Mouse (Mus musculus) ES-E14 (cell line): ENCODE measurements at regions not wholly inside any gene's neighbourhood (a gene's known extent, or its start where the extent isn't known, plus 50 kb on each side); places are given as distances from the start of the nearest gene placed in this dataset.

Experiments
- DNase-seq: peaks from one replicate; pipeline ENCODE4 v3.0.0-alpha.2; 2013; ENCODE audit warnings: low read depth, low spot score
- H3K27ac ChIP-seq: 2 replicates; pipeline ENCODE4 v1.5.1; 2012; ENCODE audit warnings: low read depth, mild to moderate bottlenecking, low read length, moderate library complexity, mixed read lengths; ENCODE audit not compliant: poor library complexity, insufficient read depth, severe bottlenecking
- H3K36me3 ChIP-seq: 2 replicates; pipeline ENCODE4 v1.6.1; 2012; ENCODE audit warnings: mild to moderate bottlenecking, low read length, moderate library complexity, mixed read lengths; ENCODE audit not compliant: control insufficient read depth, poor library complexity, insufficient read depth, severe bottlenecking
- H3K4me1 ChIP-seq, 2 experiments: fragments of 150-350 bp in 1 of 2; sonication (generic) in 1 of 2; 2 replicates each; pipeline ENCODE4 v1.6.1; 2012; ENCODE audit warnings: low read length in 2 of 2, mild to moderate bottlenecking in 1 of 2, mixed read lengths in 1 of 2; ENCODE audit not compliant: control insufficient read depth in 2 of 2, insufficient read depth in 2 of 2, poor library complexity in 1 of 2
- H3K4me3 ChIP-seq, 2 experiments: fragments of 150-350 bp in 1 of 2; sonication (generic) in 1 of 2; 2 replicates each; pipeline ENCODE4 v1.5.1; 2012; ENCODE audit warnings: low read length in 2 of 2, low read depth in 1 of 2, mild to moderate bottlenecking in 1 of 2, mixed read lengths in 1 of 2; ENCODE audit not compliant: insufficient read depth in 1 of 2, poor library complexity in 1 of 2, severe bottlenecking in 1 of 2
- H3K9ac ChIP-seq: 2 replicates; pipeline ENCODE4 v1.6.1; 2012; ENCODE audit warnings: low read depth, mild to moderate bottlenecking, low read length, mixed read lengths; ENCODE audit not compliant: poor library complexity, insufficient read depth, severe bottlenecking
- H3K9me3 ChIP-seq: fragments of 150-350 bp; sonication (generic); 2 replicates; pipeline ENCODE4 v1.6.1; 2012; ENCODE audit warnings: low read depth, mild to moderate bottlenecking, low read length; ENCODE audit not compliant: control insufficient read depth, insufficient read depth
- CHD2 ChIP-seq: IDR thresholded peaks from 2 replicates; pipeline ENCODE4 v1.6.1; 2014; ENCODE audit warnings: mild to moderate bottlenecking, low read depth, low read length, inconsistent platforms
- HCFC1 ChIP-seq: IDR thresholded peaks from 2 replicates; pipeline ENCODE4 v1.6.1; 2012; ENCODE audit warnings: low read length, inconsistent platforms, borderline replicate concordance; ENCODE audit not compliant: insufficient read depth
- MAFK ChIP-seq: IDR thresholded peaks from 2 replicates; pipeline ENCODE4 v1.6.1; 2014; ENCODE audit warnings: mild to moderate bottlenecking, low read depth, low read length, inconsistent platforms; ENCODE audit not compliant: insufficient read depth
- ZC3H11A ChIP-seq: IDR thresholded peaks from 2 replicates; pipeline ENCODE4 v1.6.1; 2012; ENCODE audit warnings: low read depth, mild to moderate bottlenecking, inconsistent platforms, low read length, borderline replicate concordance
- ZNF384 ChIP-seq: IDR thresholded peaks from 2 replicates; pipeline ENCODE4 v1.6.1; 2012; ENCODE audit warnings: low read depth, low read length, inconsistent platforms
- in situ Hi-C, 2 experiments: fragments of 600-800 bp; cut with MboI; formaldehyde crosslinking; loops; one replicate each; pipeline ENCODE4 v1.15.1; 2025; ENCODE audit warnings: low sequenced_read_pairs in 2 of 2, inconsistent platforms in 1 of 2; ENCODE audit not compliant: unreplicated experiment in 2 of 2

DNA sequence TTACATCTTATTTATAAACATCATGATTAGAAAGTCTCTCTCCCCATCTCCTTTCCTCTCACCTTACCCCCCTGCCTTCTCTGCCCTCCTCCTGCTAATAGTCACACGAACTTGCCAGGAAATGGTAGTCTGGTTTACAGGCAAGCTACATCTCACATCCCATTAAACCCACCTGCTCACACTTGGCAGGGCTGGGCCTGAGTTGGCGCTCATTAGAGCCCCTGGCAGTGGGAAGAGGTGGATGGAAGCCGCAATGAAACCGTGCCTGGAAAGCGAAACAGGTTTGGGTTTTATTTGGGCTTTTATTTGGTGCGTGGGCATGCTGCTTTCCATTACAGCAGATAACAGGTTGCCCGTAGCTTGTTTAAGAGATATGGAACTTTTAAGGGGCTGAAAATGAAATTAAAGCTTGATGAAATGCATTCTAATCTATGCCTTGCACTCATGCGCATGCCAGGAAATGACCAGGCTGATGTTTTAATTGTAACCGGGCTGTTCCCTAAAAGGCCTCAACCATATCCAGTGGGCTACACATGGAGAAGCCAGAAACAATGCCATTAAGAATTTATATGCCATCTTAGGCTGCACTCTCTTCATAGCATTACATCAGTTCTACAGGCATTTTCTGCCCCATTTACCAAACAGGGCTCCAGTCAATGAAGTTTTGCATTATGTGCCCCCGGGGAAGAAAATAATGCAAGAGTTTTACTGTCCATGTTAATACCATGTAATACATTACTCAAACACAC, 725.0 kb downstream of the Mecom start:
- Histone ChIP-seq H3K4me1 (no peaks in the 10 kb centered on the region), H3K36me3 (no peaks in the 10 kb centered on the region), H3K9me3 (no peaks in the 10 kb centered on the region), H3K27ac (no peak overlapping the region), H3K4me3 (no peak overlapping the region), H3K9ac (no peak overlapping the region)
- TF ChIP-seq ZC3H11A, result no peak
- no peak for TF ChIP-seq CHD2
- TF ChIP-seq HCFC1, result no peak
- TF ChIP-seq ZNF384, result no peak
- TF ChIP-seq MAFK, result no peak
- DNase-seq, result no peak
- in situ Hi-C loops, result no loop called here

DNA sequence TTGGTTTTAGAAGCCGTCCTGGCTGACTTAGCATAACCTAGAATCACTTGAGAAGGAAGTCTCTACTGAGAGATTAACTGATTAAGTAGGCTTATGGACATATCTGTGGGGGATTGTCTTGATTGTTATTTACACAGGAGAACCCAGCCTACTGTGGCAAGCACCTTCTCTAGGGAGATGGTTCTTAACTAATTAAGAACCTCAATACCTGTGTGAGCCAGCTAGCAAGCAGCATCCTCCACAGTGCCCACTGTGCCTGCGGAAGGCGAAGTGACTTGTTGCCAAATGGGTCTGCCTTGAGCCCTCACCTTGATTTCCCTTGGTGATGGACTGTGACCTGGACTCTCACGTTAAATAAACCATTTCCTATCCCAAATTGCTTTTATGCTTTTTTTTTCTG, 730.8 kb downstream of the Mecom start:
- Histone ChIP-seq H3K9me3 (no peaks in the 10 kb centered on the region), H3K9ac (no peak overlapping the region), H3K27ac (no peak overlapping the region), H3K36me3 (no peaks in the 10 kb centered on the region), H3K4me1 (no peaks in the 10 kb centered on the region), H3K4me3 (no peak overlapping the region)
- in situ Hi-C loops, result no loop called here
- no peak for DNase-seq
- TF ChIP-seq MAFK (no peak), ZC3H11A (no peak), ZNF384 (no peak), CHD2 (no peak), HCFC1 (no peak)

DNA sequence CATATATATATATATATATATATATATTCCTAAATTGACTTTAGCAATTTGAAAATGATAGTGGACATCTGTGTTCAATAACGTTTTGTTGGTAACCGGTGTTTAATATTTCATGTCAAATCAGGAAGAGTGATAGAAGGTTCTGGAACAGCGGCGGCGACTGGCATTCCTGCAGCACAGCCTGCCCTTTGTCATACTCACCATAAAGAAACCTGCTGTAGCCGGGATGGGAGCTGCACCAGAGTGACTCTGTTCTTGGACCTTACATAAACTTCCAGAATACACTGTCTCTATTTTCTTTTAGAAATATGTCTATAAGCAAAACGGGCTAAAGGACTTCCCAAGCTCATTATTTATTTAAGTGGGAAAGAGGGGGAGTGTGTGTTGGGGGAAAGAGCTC, 731.5 kb downstream of the Egfem1 start:
- H3K4me1 ChIP-seq, result no peaks in the 10 kb centered on the region
- in situ Hi-C loops, result no loop called here
- H3K27ac ChIP-seq, result no peak overlapping the region
- no peaks in the 10 kb centered on the region for H3K36me3 ChIP-seq
- DNase-seq, result no peak
- H3K4me3 ChIP-seq, result no peak overlapping the region
- H3K9ac ChIP-seq, result no peak overlapping the region
- H3K9me3 ChIP-seq, result no peaks in the 10 kb centered on the region
- TF ChIP-seq HCFC1 (no peak), ZNF384 (no peak), ZC3H11A (no peak), MAFK (no peak), CHD2 (no peak)

DNA sequence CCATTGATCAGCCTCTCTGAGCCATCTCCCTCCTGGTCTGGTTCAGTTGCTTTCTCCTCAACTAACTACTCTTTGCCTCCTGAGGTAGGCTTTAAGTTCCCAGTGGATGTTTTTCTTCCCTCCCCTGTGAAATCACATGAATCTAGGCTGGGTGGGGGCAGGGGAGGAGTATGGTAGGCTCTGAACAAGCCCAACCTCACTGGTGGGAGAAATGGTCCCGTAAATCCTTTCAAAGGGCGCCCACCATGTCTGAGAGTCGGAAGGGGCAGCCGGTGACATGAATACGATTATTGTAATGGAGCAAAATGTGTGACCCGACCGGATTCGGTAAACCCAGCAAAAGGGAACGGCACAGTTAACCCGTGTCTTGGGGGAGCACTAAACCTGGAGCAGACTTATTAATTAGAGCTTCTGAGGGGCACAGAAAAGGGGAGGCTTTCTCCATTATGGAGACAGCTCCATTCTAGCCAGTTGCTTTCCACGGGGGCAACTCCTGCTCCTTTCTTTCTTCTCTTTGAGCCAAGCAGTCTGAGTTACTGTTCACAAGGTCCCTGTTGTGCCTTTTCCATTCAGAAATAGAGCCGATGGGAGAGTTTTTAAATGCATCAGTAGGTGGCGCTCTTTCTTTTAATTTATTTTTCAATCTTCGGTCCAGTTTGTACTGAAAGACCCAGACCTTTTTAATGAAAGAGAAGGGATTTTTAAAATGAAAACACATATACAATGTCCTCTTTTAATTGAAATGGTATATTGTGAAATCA, 730.8 kb downstream of the Egfem1 start:
- Histone ChIP-seq H3K9ac (no peak overlapping the region), H3K27ac (no peak overlapping the region), H3K9me3 (no peaks in the 10 kb centered on the region), H3K36me3 (no peaks in the 10 kb centered on the region), H3K4me1 (no peaks in the 10 kb centered on the region), H3K4me3 (no peak overlapping the region)
- in situ Hi-C loops, result no loop called here
- no peak for TF ChIP-seq ZC3H11A
- DNase-seq, result peak; percentile 27
